Mouse (Mus musculus): Measurements from ENCODE around the gene Mgat3. TPM values are rescaled to one million over a fixed set of nuclear protein-coding genes. Genes with fewer than 3 reads are reported as not detected.

Mgat3 gene
- total and polyA plus RNA-seq, 3 experiments, result not detected

- DNase-seq (ENCODE audit: low read depth, low spot score), result peak; percentile 76
- Histone ChIP-seq H3K27me3 (ENCODE audit: control insufficient read depth in 1 of 2, insufficient read depth in 2 of 2, low read length in 2 of 2) (no peaks in the 10 kb centered on the region), H3K9ac (ENCODE audit: control insufficient read depth, low read depth, low read length, poor library complexity, severe bottlenecking) (no peak overlapping the region), H3K27ac (ENCODE audit: control insufficient read depth, low read depth, low read length) (no peak overlapping the region), H3K4me1 (ENCODE audit: control insufficient read depth in 1 of 2, insufficient read depth in 2 of 2, low read length in 2 of 2) (peaks cover 13 to 26% of the 10 kb centered on the region in 2 experiments), H3K4me3 (ENCODE audit: control insufficient read depth in 1 of 2, insufficient read depth in 1 of 2, low read depth in 2 of 2, low read length in 2 of 2) (no peak overlapping the region), H3K36me3 (ENCODE audit: control insufficient read depth in 1 of 2, insufficient read depth in 2 of 2, low read length in 2 of 2) (peaks cover 0 to 16% of the 10 kb centered on the region in 2 experiments; a peak in 2 of 4 replicates), H3K79me2 (ENCODE audit: control insufficient read depth, insufficient read depth, low read length, poor library complexity) (no peaks in the 10 kb centered on the region), H3K9me3 (replicated peaks; ENCODE audit: insufficient read depth, low read length) (no peaks in the 10 kb centered on the region)
- TF ChIP-seq SMC3 (IDR thresholded peaks at IDR 0.05; ENCODE audit: low read depth, low read length) (peak; percentile 56), RAD21 (IDR thresholded peaks at IDR 0.05; ENCODE audit: low read depth, low read length) (peak; percentile 18), UBTF (IDR thresholded peaks at IDR 0.05; ENCODE audit: borderline replicate concordance, insufficient read depth, low read depth, low read length) (no peak), CTCF (IDR thresholded peaks at IDR 0.05 in 2 of 3, conservative IDR thresholded peaks at IDR 0.05 in 1 of 3; ENCODE audit: control insufficient read depth in 1 of 3, insufficient read depth in 1 of 3, low read depth in 2 of 3, low read length in 3 of 3, poor library complexity in 1 of 3, severe bottlenecking in 1 of 3) (peak; percentile 17 to 56 (median 27); a peak in 4 of 6 replicates)
These were observed 46.3 kb upstream of the Mgat3 start for GRCm38 (mm10) chr15:80127191-80127590.

GRCm38 (mm10) chr15:80129982-80130381, 43.5 kb upstream of the Mgat3 start:
- TF ChIP-seq ETS1 (IDR thresholded peaks at IDR 0.05; ENCODE audit: low read depth, low read length) (peak; percentile 20; the same call in 1 of the 2 replicates), TAL1 (IDR thresholded peaks at IDR 0.05; ENCODE audit: low read length) (peak; percentile 62), ZC3H11A (IDR thresholded peaks at IDR 0.05; ENCODE audit: low read depth, low read length) (no peak), MAZ (IDR thresholded peaks at IDR 0.05; ENCODE audit: low read depth, low read length) (no peak), MAX (IDR thresholded peaks at IDR 0.05; ENCODE audit: low read length) (no peak), EP300 (IDR thresholded peaks at IDR 0.05; ENCODE audit: low read depth in 1 of 2, low read length in 2 of 2) (peak in 1 of 2 experiments; percentile 64; a peak in 2 of 4 replicates), RAD21 (IDR thresholded peaks at IDR 0.05; ENCODE audit: low read depth, low read length) (no peak), MYB (IDR thresholded peaks at IDR 0.05; ENCODE audit: low read depth, low read length) (no peak), UBTF (IDR thresholded peaks at IDR 0.05; ENCODE audit: borderline replicate concordance, insufficient read depth, low read depth, low read length) (no peak), POLR2AphosphoS2 (IDR thresholded peaks at IDR 0.05; ENCODE audit: low read length) (no peak), GATA1 (IDR thresholded peaks at IDR 0.05; ENCODE audit: low read depth, low read length) (peak; percentile 51; the same call in 1 of the 2 replicates), TCF12 (IDR thresholded peaks at IDR 0.05; ENCODE audit: low read depth, low read length) (peak; percentile 84), POLR2AphosphoS5 (IDR thresholded peaks at IDR 0.05; ENCODE audit: borderline replicate concordance, low read depth, low read length) (no peak), POLR2A (IDR thresholded peaks at IDR 0.05; ENCODE audit: control insufficient read depth in 1 of 2, insufficient read depth in 1 of 2, low read depth in 1 of 2, low read length in 2 of 2, poor library complexity in 1 of 2) (no peak)
- peaks cover 16% of the 10 kb centered on the region for H3K79me2 ChIP-seq (ENCODE audit: control insufficient read depth, insufficient read depth, low read length, poor library complexity)
- no peak overlapping the region for H3K4me3 ChIP-seq (ENCODE audit: control insufficient read depth in 1 of 2, insufficient read depth in 1 of 2, low read depth in 2 of 2, low read length in 2 of 2)
- H3K9ac ChIP-seq (ENCODE audit: control insufficient read depth, low read depth, low read length, poor library complexity, severe bottlenecking), result no peak overlapping the region
- H3K4me1 ChIP-seq (ENCODE audit: control insufficient read depth in 1 of 2, insufficient read depth in 2 of 2, low read length in 2 of 2), result peaks cover 19 to 38% of the 10 kb centered on the region in 2 experiments
- no peaks in the 10 kb centered on the region for H3K27me3 ChIP-seq (ENCODE audit: control insufficient read depth in 1 of 2, insufficient read depth in 2 of 2, low read length in 2 of 2)
- peak overlapping the region; percentile 95 for H3K27ac ChIP-seq (ENCODE audit: control insufficient read depth, low read depth, low read length)
- peak; percentile 24 for DNase-seq (ENCODE audit: low read depth, low spot score)
- peaks cover 0 to 29% of the 10 kb centered on the region in 2 experiments; a peak in 2 of 4 replicates for H3K36me3 ChIP-seq (ENCODE audit: control insufficient read depth in 1 of 2, insufficient read depth in 2 of 2, low read length in 2 of 2)
- H3K9me3 ChIP-seq (replicated peaks; ENCODE audit: insufficient read depth, low read length), result no peaks in the 10 kb centered on the region
